Mouse (Mus musculus): ENCODE results near the gene Gm16506.
"Not testable (repeated sequence)": the region's sequence is repeated elsewhere in the genome, so short reads cannot be mapped to it uniquely, and the experiment has no call there.

Gene Gm16506

DNA sequence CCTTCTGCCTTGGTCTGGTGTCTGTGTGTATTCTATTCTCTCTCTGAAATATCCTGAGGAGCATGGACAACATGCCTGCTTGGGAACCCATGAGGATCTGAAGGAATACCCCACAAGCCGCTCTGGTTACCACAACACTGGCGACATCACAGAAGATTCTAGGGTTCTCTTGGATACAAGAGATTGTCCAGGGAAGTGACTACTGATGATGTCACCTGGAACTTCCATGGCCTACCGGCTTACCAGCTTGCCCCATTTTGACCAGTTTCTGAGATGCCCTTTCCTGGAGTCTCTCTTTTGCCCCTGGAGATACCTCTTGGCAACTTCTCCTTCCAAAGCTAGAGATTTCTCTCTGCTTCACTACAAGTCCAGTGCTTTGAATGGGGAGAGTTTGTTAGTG, at the start of gene Gm16506:
Gene Gm16506 (minus strand): TSS at position 101 of the 400 bp plus-strand sequence.
- not testable (repeated sequence) for DNase-seq (ENCODE audit: low spot score in 2 of 2)

- not testable (repeated sequence) for DNase-seq (ENCODE audit: low spot score in 2 of 2)
These were observed 20.3 kb upstream of the Gm16506 start, which contains the start of gene Gm6526 for GRCm38 (mm10) chr14:43747566-43747965. Gm6526 (plus strand) TSS chr14:43747866.

DNA sequence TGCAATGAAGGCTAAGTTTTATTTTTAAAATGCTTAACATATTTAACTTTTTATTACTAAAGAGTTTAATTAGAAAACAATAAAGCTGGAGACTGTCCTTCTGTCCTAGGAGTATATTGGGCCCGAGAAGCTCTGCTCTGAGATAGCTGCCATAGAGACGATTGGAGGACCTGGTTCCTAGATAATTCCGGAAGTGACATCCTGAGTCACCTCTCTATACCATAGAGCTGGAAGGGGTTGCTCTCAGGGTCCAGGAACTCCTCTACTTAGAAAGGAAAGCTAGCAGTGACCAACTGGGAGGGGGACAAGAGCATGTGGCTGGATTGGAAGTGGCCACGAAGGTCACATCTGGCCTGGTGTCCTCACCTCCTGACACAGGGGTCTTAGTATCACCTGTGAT, 29.7 kb downstream of the Gm16506 start, which contains the start of gene Gm7324:
Gene Gm7324 (plus strand): TSS at position 208 of the 400 bp plus-strand sequence.
- DNase-seq (ENCODE audit: low spot score in 2 of 2) = not testable (repeated sequence)

DNA sequence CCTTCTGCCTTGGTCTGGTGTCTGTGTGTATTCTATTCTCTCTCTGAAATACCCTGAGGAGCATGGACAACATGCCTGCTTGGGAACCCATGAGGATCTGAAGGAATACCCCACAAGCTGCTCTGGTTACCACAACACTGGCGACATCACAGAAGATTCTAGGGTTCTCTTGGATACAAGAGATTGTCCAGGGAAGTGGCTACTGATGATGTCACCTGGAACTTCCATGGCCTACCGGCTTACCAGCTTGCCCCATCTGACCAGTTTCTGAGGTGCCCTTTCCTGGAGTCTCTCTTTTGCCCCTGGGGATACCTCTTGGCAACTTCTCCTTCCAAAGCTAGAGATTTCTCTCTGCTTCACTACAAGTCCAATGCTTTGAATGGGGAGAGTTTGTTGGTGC, 50.2 kb downstream of the Gm16506 start, which contains the start of gene Gm8165:
Gene Gm8165 (minus strand): TSS at position 101 of the 400 bp plus-strand sequence.
- DNase-seq (ENCODE audit: low spot score in 2 of 2) = not testable (repeated sequence)
